Mouse (Mus musculus) gastrocnemius, postnatal 4 days (tissue): ENCODE measurements around the gene Bdnf. TPM values are rescaled to one million over a fixed set of nuclear protein-coding genes. Genes with fewer than 3 reads are reported as not detected.

Experiments used
- DNase-seq, 2 experiments: peaks; one replicate each; pipeline ENCODE4 v3.0.0; 2021 to 2022; ENCODE audit warnings: low spot score in 2 of 2, mixed read lengths in 2 of 2
- total RNA-seq, 2 experiments: library from RNA; stranded (reverse); gene quantifications; 2 replicates each; pipeline ENCODE4 v1.2.3; 2021

Bdnf gene
- total RNA-seq, 2 experiments from 2014 or later, result 0.64 to 0.93 TPM

GRCm38 (mm10) chr2:109703588-109703987, 29.1 kb downstream of the Bdnf start:
- no peak for DNase-seq

DNA sequence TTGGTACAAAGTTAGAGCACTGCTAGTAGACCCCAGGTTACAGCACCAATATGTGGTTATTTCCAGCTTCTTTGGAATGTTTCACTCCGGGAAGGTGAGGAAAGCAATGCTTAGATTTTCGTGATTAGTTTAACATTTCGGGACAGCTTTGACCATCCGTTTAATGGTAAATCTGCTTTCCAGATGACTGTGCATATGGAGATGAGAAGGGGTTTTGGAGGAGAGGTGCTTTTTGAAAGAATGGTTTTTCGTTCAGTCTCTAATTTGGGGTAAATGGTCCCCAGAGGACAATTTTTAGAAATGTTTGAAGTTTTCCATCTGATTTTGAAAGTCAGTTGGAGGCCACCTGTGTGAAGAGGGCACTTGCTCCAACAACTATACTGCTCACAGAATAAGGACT, 29.6 kb downstream of the Bdnf start:
- no peak for DNase-seq

- DNase-seq, result no peak
These were observed 32.0 kb downstream of the Bdnf start for GRCm38 (mm10) chr2:109706524-109706923.

GRCm38 (mm10) chr2:109709346-109709745, 34.8 kb downstream of the Bdnf start:
- DNase-seq, result no peak

DNA sequence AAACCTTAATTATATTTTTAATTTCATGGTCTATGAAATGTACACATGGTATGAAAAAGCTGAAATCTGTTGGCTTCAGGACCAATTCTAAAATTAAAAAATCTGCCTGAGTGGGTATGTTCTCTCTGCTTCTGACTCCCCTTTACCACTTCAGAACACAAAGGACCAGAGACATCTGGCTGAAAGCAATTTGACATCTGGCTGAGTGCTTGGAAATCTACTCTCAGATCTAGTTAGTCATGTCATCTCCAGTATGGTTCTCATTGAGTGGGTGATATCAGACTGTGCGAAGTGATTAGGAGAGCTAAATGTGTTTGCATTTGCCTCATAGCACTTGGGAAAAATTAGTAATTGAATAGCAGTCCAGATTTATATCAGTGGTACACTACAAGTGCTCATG, 36.5 kb downstream of the Bdnf start:
- no peak for DNase-seq

GRCm38 (mm10) chr2:109725261-109725660, 50.8 kb downstream of the Bdnf start:
- DNase-seq, result no peak

DNA sequence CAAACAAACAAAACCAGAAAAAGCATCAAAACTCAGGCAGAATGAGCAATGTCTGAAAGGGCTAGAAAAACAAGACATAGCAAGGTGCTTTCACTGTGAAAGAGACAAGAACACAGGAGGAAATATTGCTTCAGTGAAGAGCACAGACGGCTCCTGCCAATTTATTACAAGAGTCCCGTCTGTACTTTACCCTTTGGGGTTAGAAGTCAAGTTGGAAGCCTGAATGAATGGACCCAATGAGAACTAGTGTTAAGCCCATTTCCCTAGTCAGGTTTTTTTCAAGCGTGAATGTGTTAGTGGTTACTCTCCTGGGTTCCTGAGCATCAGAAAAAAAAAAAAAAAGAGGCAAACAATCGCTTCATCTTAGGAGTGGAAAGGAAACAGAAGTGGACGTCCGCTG, 51.3 kb downstream of the Bdnf start:
- DNase-seq, result no peak

DNA sequence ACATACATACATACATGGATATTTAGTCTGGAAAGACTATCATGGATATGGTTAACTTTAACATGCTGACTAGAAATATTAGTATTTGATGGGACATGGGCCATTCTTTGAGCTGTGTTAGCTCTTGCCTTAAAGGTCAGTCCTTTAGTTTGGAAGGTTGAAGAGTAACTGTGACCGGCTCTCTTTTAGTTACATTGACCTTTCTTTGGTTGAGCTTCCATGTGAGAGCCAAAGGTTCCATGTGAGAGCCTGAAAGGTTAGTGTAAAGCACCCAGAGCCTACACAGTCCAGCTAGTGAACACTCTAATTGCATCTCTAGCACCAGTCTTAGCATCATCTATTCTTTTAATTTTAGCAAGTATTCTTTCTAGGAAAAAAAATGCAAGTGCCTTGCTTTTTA, 54.7 kb downstream of the Bdnf start:
- no peak for DNase-seq

DNA sequence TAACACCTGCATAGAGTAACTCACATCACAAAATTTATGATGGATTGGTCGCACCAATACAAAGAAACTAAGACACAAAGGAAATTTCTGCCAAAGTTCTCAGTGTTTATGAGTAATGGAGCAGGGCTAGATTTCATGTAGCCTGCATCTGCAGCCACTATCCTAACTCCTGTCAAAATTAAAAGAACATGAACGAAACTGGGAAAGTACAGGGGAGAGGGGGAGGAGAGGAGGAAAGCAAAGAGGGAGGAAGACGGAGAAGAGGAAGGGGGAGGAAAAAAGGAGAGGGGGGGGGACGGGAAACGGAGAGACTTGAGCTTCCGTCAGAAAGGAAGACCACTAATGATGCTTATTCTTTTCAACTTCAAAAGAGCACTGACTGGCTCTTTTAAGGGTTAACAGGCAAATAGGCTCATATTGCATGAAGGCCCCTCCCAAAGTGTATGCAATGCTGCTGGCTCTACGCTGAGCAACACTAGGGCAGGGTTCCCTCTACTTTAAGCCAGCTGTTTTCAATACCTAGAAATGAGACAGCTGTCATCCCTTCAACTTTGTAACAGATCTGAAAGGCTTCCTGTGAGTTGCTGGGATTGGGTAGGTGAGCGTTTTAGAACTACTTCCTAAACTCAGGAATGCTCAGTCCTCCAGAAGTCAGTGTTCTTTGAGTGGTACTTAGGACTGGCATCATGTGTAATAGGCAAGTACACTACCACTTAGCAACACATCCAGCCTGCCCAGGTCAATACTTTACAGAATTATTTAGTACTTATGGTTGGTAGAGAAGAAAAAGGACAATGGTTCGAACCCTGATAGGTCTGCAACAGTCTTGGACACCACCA, 58.9 kb downstream of the Bdnf start:
- no peak for DNase-seq

DNA sequence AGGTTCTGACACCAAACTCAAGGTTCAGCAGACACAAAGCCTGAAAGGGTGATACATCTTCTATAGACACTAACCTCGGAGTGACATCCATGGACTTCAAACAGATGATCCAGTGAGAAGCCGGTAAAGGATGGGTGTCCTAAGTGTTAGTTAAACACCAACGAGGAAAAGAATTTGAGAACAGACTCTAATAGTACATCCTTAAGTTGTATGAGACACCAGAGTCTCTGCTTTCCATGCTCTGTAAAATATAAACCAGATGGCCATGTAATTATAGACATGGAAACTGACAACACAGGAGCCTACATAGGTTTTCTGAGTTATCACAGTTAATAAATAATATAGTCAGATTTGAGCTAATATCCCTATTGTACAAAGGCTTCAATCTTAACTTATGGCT, 59.7 kb downstream of the Bdnf start:
- DNase-seq, result no peak

DNA sequence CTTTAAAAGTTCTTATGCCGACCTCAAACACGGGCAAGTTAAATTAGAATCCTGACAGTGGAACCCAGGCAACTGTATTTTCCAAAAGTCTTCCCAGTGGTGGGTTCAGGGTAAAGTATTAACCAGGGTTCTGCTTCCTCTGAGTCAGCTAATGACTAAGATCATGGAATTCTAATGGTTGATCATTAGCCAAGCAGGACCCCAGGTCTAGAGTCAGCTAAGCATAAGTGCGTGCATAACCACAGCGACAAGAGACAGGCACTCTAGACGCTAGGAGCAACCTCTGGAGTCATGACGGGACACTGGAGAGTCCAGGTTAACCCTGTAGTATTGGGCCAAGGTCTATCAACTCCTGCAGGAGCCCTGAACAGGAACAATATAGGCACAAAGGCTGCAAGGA, 60.2 kb downstream of the Bdnf start:
- DNase-seq, result no peak

DNA sequence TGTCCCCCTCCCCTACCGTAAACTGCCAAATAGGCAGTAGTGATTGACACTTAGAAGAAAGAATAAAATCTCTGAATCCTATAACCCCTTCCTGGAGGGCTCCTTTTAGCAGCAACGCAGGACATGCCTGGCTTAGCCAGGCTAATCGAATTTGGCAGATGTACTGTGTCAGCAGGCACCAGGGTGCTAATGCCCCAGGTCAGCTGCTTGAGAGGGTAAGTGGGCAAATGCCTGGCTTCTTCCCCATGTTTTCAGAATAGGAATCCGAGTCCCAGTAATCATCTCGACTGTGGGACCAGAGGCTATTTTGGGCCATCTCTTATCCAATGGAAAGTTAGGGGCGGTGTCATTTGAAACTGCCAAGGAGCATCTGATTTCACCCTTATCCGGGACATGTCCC, 60.8 kb downstream of the Bdnf start:
- DNase-seq, result no peak

- no peak for DNase-seq
These were observed 61.8 kb downstream of the Bdnf start for GRCm38 (mm10) chr2:109736306-109736705.

GRCm38 (mm10) chr2:109738331-109738730, 63.8 kb downstream of the Bdnf start:
- DNase-seq, result no peak

DNA sequence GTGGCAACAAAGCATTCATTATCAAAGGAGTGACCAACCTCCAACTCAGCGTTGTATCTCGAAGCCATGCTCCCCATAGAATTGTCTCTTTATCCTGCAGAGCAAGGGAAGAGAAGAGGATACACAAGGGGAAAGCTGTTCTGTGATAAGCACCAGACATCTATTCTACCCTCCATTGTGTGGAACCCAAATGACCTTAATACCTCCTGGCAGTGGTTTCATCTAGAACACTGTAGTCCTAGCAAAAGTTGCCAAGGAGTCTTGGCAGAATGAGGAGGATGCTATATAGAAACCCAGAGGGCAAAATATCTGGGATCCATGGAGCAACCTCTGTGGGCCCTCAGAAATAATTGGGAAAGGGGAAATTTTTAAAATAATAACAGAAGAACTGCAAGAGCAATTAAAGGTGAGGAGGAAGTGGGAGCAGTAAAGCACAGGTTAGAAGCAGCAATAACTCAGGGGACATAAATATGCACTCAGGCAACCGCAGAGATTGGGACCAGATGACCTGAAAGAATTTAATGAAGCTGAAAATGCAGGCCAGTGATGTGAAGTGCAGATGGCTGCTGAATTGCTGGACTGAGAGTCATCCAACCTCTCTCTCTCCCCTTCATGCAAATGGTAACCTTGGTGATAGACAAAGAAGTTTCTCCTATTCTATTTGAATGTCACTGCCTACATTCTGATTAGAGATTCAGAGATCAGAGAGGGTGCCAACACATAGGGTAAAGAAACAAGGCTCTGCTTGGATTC, 68.9 kb downstream of the Bdnf start:
- DNase-seq, result no peak

- no peak for DNase-seq
These were observed 71.7 kb downstream of the Bdnf start for GRCm38 (mm10) chr2:109746223-109746622.

- no peak for DNase-seq
These were observed 73.9 kb downstream of the Bdnf start for GRCm38 (mm10) chr2:109748412-109748811.

DNA sequence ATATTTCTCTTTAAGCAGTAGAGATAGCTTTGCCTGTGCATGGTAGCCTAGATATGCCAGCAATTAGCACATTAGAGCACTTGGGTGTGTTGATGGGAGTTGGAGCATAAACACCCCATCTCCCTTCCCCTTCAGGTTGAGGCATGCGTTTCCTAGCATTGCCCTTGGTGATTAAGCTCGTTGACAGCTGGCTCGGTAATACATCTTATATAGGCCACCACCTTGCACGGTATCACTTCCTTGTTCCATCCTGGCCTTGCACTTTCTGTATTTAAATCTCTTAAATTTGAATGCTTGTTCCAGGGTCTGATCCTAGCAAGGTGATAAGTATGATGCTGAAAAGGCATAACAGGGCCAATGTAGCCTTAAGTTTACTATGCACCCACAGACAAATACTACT, 74.3 kb downstream of the Bdnf start:
- no peak for DNase-seq

DNA sequence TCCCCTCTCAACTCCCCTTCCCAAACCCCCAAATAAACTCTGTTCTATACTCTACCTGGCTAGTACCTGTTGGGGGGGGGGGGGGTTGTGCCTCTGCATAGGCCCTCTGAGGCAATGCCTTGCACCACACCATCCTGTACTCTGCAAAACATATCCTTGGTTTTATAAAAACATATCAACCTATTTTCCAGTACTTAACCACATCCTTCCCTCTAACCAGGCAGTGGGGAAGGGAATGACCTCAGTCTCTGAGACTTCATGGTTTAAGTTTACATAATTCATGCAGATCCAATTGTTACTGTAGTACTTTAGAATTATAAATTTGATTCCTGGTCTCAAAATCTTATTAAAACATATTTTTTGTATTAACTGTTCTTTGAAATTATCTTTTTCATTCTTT, 75.5 kb downstream of the Bdnf start:
- no peak for DNase-seq

- no peak for DNase-seq
These were observed 76.0 kb downstream of the Bdnf start for GRCm38 (mm10) chr2:109750484-109750883.

DNA sequence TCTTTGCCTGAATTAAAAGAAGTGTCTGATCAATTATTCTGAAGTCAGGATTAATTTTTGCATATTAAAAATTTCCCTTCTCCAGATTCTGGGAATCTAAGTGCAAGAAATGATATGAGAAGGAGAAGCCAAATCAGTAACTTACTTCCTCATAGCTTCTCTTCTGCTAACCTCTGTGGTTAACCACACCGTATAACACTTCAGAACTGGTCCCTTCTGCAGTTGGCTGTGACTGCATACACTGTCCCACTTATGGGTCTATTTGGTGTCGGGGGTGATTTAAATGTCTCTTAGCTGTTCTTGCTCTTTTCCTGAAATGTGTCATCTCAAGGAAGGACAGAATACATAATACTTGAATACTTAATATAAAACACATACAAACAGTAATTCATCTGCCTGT, 81.8 kb downstream of the Bdnf start:
- no peak for DNase-seq

- no peak for DNase-seq
These were observed 92.3 kb downstream of the Bdnf start for GRCm38 (mm10) chr2:109766772-109767171.

- no peak for DNase-seq
These were observed 94.3 kb downstream of the Bdnf start for GRCm38 (mm10) chr2:109768814-109769213.
